Mouse (Mus musculus) urinary bladder, adult 2 months (tissue): Measurements from ENCODE around the gene Hlcs. TPM values are rescaled to one million over a fixed set of nuclear protein-coding genes. Genes with fewer than 3 reads are reported as not detected.

Source experiments
- DNase-seq: peaks from one replicate; pipeline ENCODE4 v3.0.0; 2022; ENCODE audit warnings: low spot score
- polyA plus RNA-seq: library from polyadenylated mRNA; depleted of rRNA; stranded (reverse); fragments of >200 nt; gene quantifications from 2 replicates; pipeline ENCODE4 v1.2.3, GENCODE M21; 2012

Hlcs gene
- polyA plus RNA-seq, 1 experiment, result 11.9 TPM

GRCm38 (mm10) chr16:94094251-94095108 is 218.9 kb downstream of the Hlcs start:
- DNase-seq, result no peak

- DNase-seq, result no peak
Observed at GRCm38 (mm10) chr16:94093151-94093863, 220.1 kb downstream of the Hlcs start.

GRCm38 (mm10) chr16:94092511-94093150 is 220.7 kb downstream of the Hlcs start:
- DNase-seq, result no peak

- DNase-seq, result no peak
Observed at GRCm38 (mm10) chr16:94088819-94089692, 224.3 kb downstream of the Hlcs start.

GRCm38 (mm10) chr16:94088226-94088748 is 225.1 kb downstream of the Hlcs start:
- DNase-seq, result no peak

- DNase-seq, result no peak
Observed at GRCm38 (mm10) chr16:94087570-94088225, 225.7 kb downstream of the Hlcs start.

GRCm38 (mm10) chr16:94086701-94087569 is 226.4 kb downstream of the Hlcs start:
- no peak for DNase-seq

- no peak for DNase-seq
Observed at GRCm38 (mm10) chr16:94085603-94086285, 227.6 kb downstream of the Hlcs start.

- DNase-seq, result no peak
Observed at GRCm38 (mm10) chr16:94084711-94085602, 228.4 kb downstream of the Hlcs start, which contains the start of gene Sim2. Gene Sim2, plus strand, starts transcription at chr16:94084931.

- no peak for DNase-seq
Observed at GRCm38 (mm10) chr16:94083848-94084525, 229.4 kb downstream of the Hlcs start.

- no peak for DNase-seq
Observed at GRCm38 (mm10) chr16:94082960-94083847, 230.2 kb downstream of the Hlcs start.

GRCm38 (mm10) chr16:94081996-94082708 is 231.2 kb downstream of the Hlcs start:
- no peak for DNase-seq

GRCm38 (mm10) chr16:94081596-94081995 is 231.8 kb downstream of the Hlcs start:
- no peak for DNase-seq

GRCm38 (mm10) chr16:94079856-94080555 is 233.4 kb downstream of the Hlcs start:
- DNase-seq, result no peak
